Mouse (Mus musculus) midbrain, embryonic 12.5 days (tissue): ENCODE results near the gene Sh3bp5. TPM values are rescaled to one million over a fixed set of nuclear protein-coding genes. Genes with fewer than 3 reads are reported as not detected.
"Not testable (repeated sequence)": the region's sequence is repeated elsewhere in the genome, so short reads cannot be mapped to it uniquely, and the experiment has no call there.

Experiments used
- ATAC-seq: fragments of 200-750 bp; cut with Nextera tagmentation; 2 replicates; pipeline ENCODE4 v1.8.0; 2017; ENCODE audit warnings: low read depth, moderate TSS enrichment, moderate library complexity; ENCODE audit not compliant: low FRiP score
- H3K27ac ChIP-seq: fragments of 300-500 bp; sonication (generic); replicated peaks from 2 replicates; pipeline ENCODE4 v1.5.1; 2016; ENCODE audit warnings: mild to moderate bottlenecking
- H3K27me3 ChIP-seq: fragments of 300-500 bp; sonication (generic); 2 replicates; pipeline ENCODE4 v1.6.1; 2016; ENCODE audit warnings: mild to moderate bottlenecking
- H3K36me3 ChIP-seq: fragments of 300-500 bp; sonication (generic); 2 replicates; pipeline ENCODE4 v1.6.1; 2016
- H3K4me1 ChIP-seq: fragments of 300-500 bp; sonication (generic); 2 replicates; pipeline ENCODE4 v1.6.1; 2016
- H3K4me2 ChIP-seq: fragments of 300-500 bp; sonication (generic); replicated peaks from 2 replicates; pipeline ENCODE4 v1.6.1; 2016; ENCODE audit warnings: mild to moderate bottlenecking, moderate library complexity
- H3K4me3 ChIP-seq: fragments of 300-500 bp; sonication (generic); 2 replicates; pipeline ENCODE4 v1.5.1; 2016; ENCODE audit warnings: mild to moderate bottlenecking
- H3K9ac ChIP-seq: fragments of 300-500 bp; sonication (generic); replicated peaks from 2 replicates; pipeline ENCODE4 v1.6.1; 2016; ENCODE audit warnings: mild to moderate bottlenecking, moderate library complexity
- H3K9me3 ChIP-seq: fragments of 300-500 bp; sonication (generic); 2 replicates; pipeline ENCODE4 v1.6.1; 2016; ENCODE audit warnings: mild to moderate bottlenecking
- WGBS: fragments of 180-500 bp; shearing (Covaris S2); methylation state at CpG from one replicate; pipeline ENCODE4 v1.1.7; 2016; 5-methylcytosine and 5-hydroxymethylcytosine counted together
- polyA plus RNA-seq: library from polyadenylated mRNA; unstranded; fragments of >200 nt; fragmentation: Nextera tagmentation; extraction: Ambion mirVana; gene quantifications from 2 replicates; pipeline ENCODE4 v1.2.1, GENCODE M21; 2016

Gene Sh3bp5
- polyA plus RNA-seq, 1 experiment from 2014 or later = 43.3 TPM

DNA sequence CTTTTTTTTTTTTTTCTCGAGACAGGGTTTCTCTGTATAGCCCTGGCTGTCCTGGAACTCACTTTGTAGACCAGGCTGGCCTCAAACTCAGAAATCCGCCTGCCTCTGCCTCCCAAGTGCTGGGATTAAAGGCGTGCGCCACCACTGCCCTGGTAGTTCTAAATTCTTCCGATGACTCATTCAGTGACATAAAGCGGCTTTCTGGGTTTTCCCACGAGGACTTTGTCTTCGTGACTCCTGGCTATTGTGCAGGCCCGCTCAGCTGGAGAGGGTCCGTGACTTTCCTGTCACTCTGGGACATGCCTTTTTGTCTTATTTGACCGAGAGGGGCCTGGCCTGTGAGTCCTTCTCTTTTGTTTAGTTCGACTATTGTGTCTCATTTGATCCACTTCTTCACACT is 18.1 kb upstream of the Sh3bp5 start:
- not testable (repeated sequence) for ATAC-seq, H3K4me3 ChIP-seq, H3K27ac ChIP-seq, H3K9me3 ChIP-seq, H3K27me3 ChIP-seq, H3K9ac ChIP-seq, H3K36me3 ChIP-seq, H3K4me2 ChIP-seq, H3K4me1 ChIP-seq
- WGBS = 47% methylated on average over 12 of the region's 12 CpGs

- no peak overlapping the region for H3K9ac ChIP-seq
- no peaks in the 10 kb centered on the region for H3K36me3 ChIP-seq
- H3K4me3 ChIP-seq = no peak overlapping the region
- no peak for ATAC-seq
- 78% methylated on average over 5 of the region's 5 CpGs for WGBS
- H3K9me3 ChIP-seq = no peaks in the 10 kb centered on the region
- H3K27ac ChIP-seq = no peak overlapping the region
- H3K4me1 ChIP-seq = no peaks in the 10 kb centered on the region
- H3K4me2 ChIP-seq = no peak overlapping the region
- H3K27me3 ChIP-seq = no peaks in the 10 kb centered on the region
Observed at GRCm38 (mm10) chr14:31448994-31449393, 13.1 kb upstream of the Sh3bp5 start.

DNA sequence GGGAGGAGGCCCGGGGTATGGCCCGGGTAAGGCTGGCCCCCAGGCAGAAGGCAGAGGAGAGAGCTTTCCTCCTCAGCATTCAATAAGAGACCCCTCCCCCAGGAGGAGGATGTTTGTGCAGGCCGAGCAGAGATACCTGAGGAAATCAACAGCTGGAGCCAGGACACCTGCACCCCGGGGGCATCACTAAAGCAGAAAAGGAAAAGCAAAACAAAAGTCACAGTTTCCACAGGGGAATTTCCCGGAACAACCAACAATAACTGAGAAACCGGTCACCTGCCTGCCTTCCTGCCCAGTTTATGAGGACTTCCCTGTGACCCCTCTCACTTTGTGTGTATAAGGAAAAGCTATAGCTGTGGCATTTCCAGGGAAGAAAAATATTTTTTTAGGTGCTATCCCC is 7.7 kb upstream of the Sh3bp5 start:
- ATAC-seq = no peak
- Histone ChIP-seq H3K36me3 (no peaks in the 10 kb centered on the region), H3K4me3 (no peak overlapping the region), H3K27me3 (no peaks in the 10 kb centered on the region), H3K4me1 (no peaks in the 10 kb centered on the region), H3K9ac (no peak overlapping the region), H3K9me3 (no peaks in the 10 kb centered on the region), H3K4me2 (no peak overlapping the region), H3K27ac (no peak overlapping the region)
- 60% methylated on average over 6 of the region's 6 CpGs for WGBS

DNA sequence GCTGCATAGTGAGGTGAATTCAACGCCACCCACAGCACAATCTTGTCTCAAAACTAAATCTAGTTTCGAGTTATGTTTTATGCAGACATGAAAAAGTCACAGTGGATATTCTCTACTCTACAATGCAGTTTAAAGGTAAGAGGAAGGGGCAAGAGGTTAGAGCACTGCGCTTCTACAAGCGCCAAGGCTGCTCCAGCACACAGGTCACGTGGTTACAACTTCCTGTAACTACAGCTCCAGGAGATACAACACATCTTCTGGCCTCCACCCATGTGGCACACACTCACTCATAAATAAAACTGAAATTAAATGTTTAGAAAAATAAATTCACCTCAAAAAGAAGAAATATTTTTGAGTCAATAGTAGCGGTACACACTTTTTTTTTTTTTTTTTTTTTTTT is 4.8 kb upstream of the Sh3bp5 start:
- H3K4me3 ChIP-seq = no peak overlapping the region
- H3K4me1 ChIP-seq = peaks cover 6% of the 10 kb centered on the region
- H3K27me3 ChIP-seq = 0 out of 2 replicates have a peak, but pooled peaks cover 9% of the 10 kb centered on the region
- H3K9ac ChIP-seq = no peak overlapping the region
- H3K36me3 ChIP-seq = no peaks in the 10 kb centered on the region
- H3K9me3 ChIP-seq = no peaks in the 10 kb centered on the region
- no peak overlapping the region for H3K27ac ChIP-seq
- WGBS = 81% methylated on average over 6 of the region's 6 CpGs
- no peak overlapping the region for H3K4me2 ChIP-seq
- ATAC-seq = no peak

GRCm38 (mm10) chr14:31440230-31440629 is 4.4 kb upstream of the Sh3bp5 start:
- WGBS = 44% methylated on average over 3 of the region's 3 CpGs
- Histone ChIP-seq H3K27ac (no peak overlapping the region), H3K27me3 (0 out of 2 replicates have a peak, but pooled peaks cover 12% of the 10 kb centered on the region), H3K4me2 (no peak overlapping the region), H3K4me3 (no peak overlapping the region), H3K36me3 (no peaks in the 10 kb centered on the region), H3K9ac (no peak overlapping the region), H3K9me3 (no peaks in the 10 kb centered on the region), H3K4me1 (peaks cover 6% of the 10 kb centered on the region)
- ATAC-seq = no peak

- Histone ChIP-seq H3K4me2 (no peak overlapping the region), H3K9ac (no peak overlapping the region), H3K36me3 (no peaks in the 10 kb centered on the region), H3K27ac (no peak overlapping the region), H3K9me3 (no peaks in the 10 kb centered on the region), H3K4me1 (peaks cover 10% of the 10 kb centered on the region), H3K27me3 (peaks cover 15% of the 10 kb centered on the region; the same call in 1 of the 2 replicates), H3K4me3 (no peak overlapping the region)
- WGBS = 84% methylated on average over 11 of the region's 11 CpGs
- no peak for ATAC-seq
Observed at GRCm38 (mm10) chr14:31439279-31439678, 3.4 kb upstream of the Sh3bp5 start.

GRCm38 (mm10) chr14:31437826-31438529 is 2.1 kb upstream of the Sh3bp5 start:
- H3K4me1 ChIP-seq = peaks cover 16% of the 10 kb centered on the region
- peaks cover 20% of the 10 kb centered on the region; the same call in 1 of the 2 replicates for H3K27me3 ChIP-seq
- no peak overlapping the region for H3K4me3 ChIP-seq
- no peak overlapping the region for H3K9ac ChIP-seq
- no peaks in the 10 kb centered on the region for H3K36me3 ChIP-seq
- no peaks in the 10 kb centered on the region for H3K9me3 ChIP-seq
- no peak for ATAC-seq
- no peak overlapping the region for H3K4me2 ChIP-seq
- H3K27ac ChIP-seq = no peak overlapping the region
- 71% methylated on average over 8 of the region's 8 CpGs for WGBS

- WGBS = under 1% methylated on average over 53 of the region's 53 CpGs
- H3K4me1 ChIP-seq = peaks cover 16% of the 10 kb centered on the region
- H3K36me3 ChIP-seq = no peaks in the 10 kb centered on the region; the same call in 1 of the 2 replicates
- H3K4me2 ChIP-seq = peak overlapping the region; percentile 91
- H3K4me3 ChIP-seq = peak overlapping the region; percentile 80
- peak overlapping the region; percentile 83 for H3K9ac ChIP-seq
- peak overlapping the region; percentile 85 for H3K27ac ChIP-seq
- no peaks in the 10 kb centered on the region for H3K9me3 ChIP-seq
- ATAC-seq = peak; percentile 75
- H3K27me3 ChIP-seq = peaks cover 20% of the 10 kb centered on the region; the same call in 1 of the 2 replicates
Observed at GRCm38 (mm10) chr14:31435018-31435915, 611 bp downstream of the Sh3bp5 start.

GRCm38 (mm10) chr14:31434426-31434825 is 1.5 kb downstream of the Sh3bp5 start:
- H3K9ac ChIP-seq = no peak overlapping the region

DNA sequence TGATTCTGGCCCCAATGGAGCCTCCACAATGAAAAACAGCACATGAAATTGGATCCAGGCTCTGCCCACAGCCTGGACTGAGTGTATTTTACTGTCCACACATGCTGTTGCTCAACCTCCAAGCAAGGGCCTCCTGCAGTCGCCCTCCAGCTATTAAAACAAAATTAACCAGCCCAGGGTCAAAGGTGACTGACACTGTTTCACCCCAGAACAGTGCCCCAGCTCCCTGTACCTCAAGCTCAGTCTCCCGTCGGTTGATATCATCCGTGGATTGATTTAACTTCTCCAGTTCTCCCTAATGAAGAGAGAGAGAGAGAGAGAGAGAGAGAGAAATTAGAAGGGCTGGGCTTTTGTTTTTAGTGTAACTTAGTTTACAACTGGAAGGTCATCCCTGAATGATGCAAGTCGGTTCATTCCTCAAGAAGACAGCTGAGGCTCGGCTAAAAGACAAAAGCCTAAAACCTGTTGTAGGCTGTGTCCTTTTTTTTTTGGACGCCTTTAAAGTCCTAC is 2.0 kb downstream of the Sh3bp5 start:
- Histone ChIP-seq H3K27me3 (peaks cover 20% of the 10 kb centered on the region; the same call in 1 of the 2 replicates), H3K4me1 (peaks cover 16% of the 10 kb centered on the region), H3K36me3 (no peaks in the 10 kb centered on the region; the same call in 1 of the 2 replicates), H3K9ac (no peak overlapping the region; the same call in 1 of the 2 replicates), H3K4me3 (peak overlapping the region; percentile 7; the same call in 1 of the 2 replicates), H3K27ac (no peak overlapping the region), H3K9me3 (no peaks in the 10 kb centered on the region), H3K4me2 (peak overlapping the region; percentile 91)
- 33% methylated on average over 7 of the region's 7 CpGs for WGBS
- no peak for ATAC-seq

More at GRCm38 (mm10) chr14:31434426-31434825, 1.5 kb downstream of the Sh3bp5 start:
- Histone ChIP-seq H3K4me2 (peak overlapping the region; percentile 91), H3K27ac (no peak overlapping the region), H3K4me3 (peak overlapping the region; percentile 80), H3K36me3 (no peaks in the 10 kb centered on the region; the same call in 1 of the 2 replicates), H3K27me3 (peaks cover 20% of the 10 kb centered on the region; the same call in 1 of the 2 replicates), H3K9me3 (no peaks in the 10 kb centered on the region), H3K4me1 (peaks cover 16% of the 10 kb centered on the region)
- 52% methylated on average over 5 of the region's 5 CpGs for WGBS
- ATAC-seq = no peak

- Histone ChIP-seq H3K27me3 (peaks cover 20% of the 10 kb centered on the region; the same call in 1 of the 2 replicates), H3K27ac (0 out of 2 replicates have a peak overlapping the region, but pooled peaks have one; percentile 35), H3K9ac (no peak overlapping the region), H3K36me3 (no peaks in the 10 kb centered on the region; the same call in 1 of the 2 replicates), H3K4me3 (no peak overlapping the region), H3K4me2 (no peak overlapping the region), H3K4me1 (peaks cover 16% of the 10 kb centered on the region), H3K9me3 (no peaks in the 10 kb centered on the region)
- no peak for ATAC-seq
- 72% methylated on average over 5 of the region's 5 CpGs for WGBS
Observed at GRCm38 (mm10) chr14:31433126-31433525, 2.8 kb downstream of the Sh3bp5 start.
